19 mouse cellular contexts compared by ENCODE assay signal in genomic region chr10:39065449-39065848, GRCm38 (mm10).
DNase-seq lines count a peak whose midpoint lies in the region; ATAC-seq and TF ChIP-seq lines count a peak whose summit lies in the region.
"Had no signal": no experiment of that assay in that cellular context is flagged by ENCODE, and none has a peak within 500 bp of the region (broad histone marks: within the 10 kb centered on the region; RNA-seq: fewer than 3 reads in every experiment).

No protein-coding gene starts in this region.

- no peak overlapping the region for H3K9ac ChIP-seq in intestine, embryonic 15.5 days
- H3K9ac ChIP-seq: embryonic facial prominence, embryonic 13.5 days; forebrain, embryonic 12.5 days; forebrain, embryonic 15.5 days; hindbrain, embryonic 12.5 days; hindbrain, embryonic 15.5 days had no signal

- DNase-seq in layer of hippocampus, adult 11-12 months (ENCODE audit: low spot score), result peak; percentile 11
- DNase-seq in layer of hippocampus, postnatal 14 days (ENCODE audit: low spot score in 2 of 2), result no peak
- peak; percentile 11 for DNase-seq in ES-CJ7 (ENCODE audit: low read depth, low spot score)
- peak; percentile 12 for DNase-seq in R1 (ENCODE audit: low read depth, low spot score)
- DNase-seq in lung, adult 2 months, result no peak
- DNase-seq: cerebellum, adult 11-12 months; cerebellum, adult 8-10 months; cerebellum, postnatal 36 days had no signal

- TF ChIP-seq CTCF in lung, adult 2 months (IDR thresholded peaks at IDR 0.05; ENCODE audit: insufficient read depth, low read length), result no peak

- no peaks in the 10 kb centered on the region for H3K4me1 ChIP-seq in lung, adult 2 months (ENCODE audit: control insufficient read depth, insufficient read depth, low read length)
- no peaks in the 10 kb centered on the region for H3K4me1 ChIP-seq in intestine, embryonic 15.5 days (replicated peaks)
- H3K4me1 ChIP-seq: embryonic facial prominence, embryonic 10.5 days; embryonic facial prominence, embryonic 13.5 days; forebrain, embryonic 12.5 days; forebrain, embryonic 15.5 days; hindbrain, embryonic 12.5 days; hindbrain, embryonic 15.5 days had no signal

- H3K9me3 ChIP-seq in intestine, embryonic 15.5 days, result no peaks in the 10 kb centered on the region
- H3K9me3 ChIP-seq: embryonic facial prominence, embryonic 10.5 days; embryonic facial prominence, embryonic 13.5 days; forebrain, embryonic 12.5 days; forebrain, embryonic 15.5 days; hindbrain, embryonic 12.5 days; hindbrain, embryonic 15.5 days had no signal

- H3K27me3 ChIP-seq in intestine, embryonic 15.5 days (replicated peaks), result no peaks in the 10 kb centered on the region
- H3K27me3 ChIP-seq: embryonic facial prominence, embryonic 13.5 days; forebrain, embryonic 12.5 days; forebrain, embryonic 15.5 days; hindbrain, embryonic 12.5 days; hindbrain, embryonic 15.5 days had no signal

- H3K4me3 ChIP-seq in lung, adult 2 months (replicated peaks; ENCODE audit: extremely low read depth, low read depth, low read length), result no peak overlapping the region
- no peak overlapping the region for H3K4me3 ChIP-seq in intestine, embryonic 15.5 days (replicated peaks)
- H3K4me3 ChIP-seq: embryonic facial prominence, embryonic 10.5 days; embryonic facial prominence, embryonic 13.5 days; erythroblast, embryonic 14.5 days; forebrain, embryonic 12.5 days; forebrain, embryonic 15.5 days; gastrocnemius, adult 2 months; hindbrain, embryonic 12.5 days; hindbrain, embryonic 15.5 days had no signal

- H3K27ac ChIP-seq in intestine, embryonic 15.5 days, result no peak overlapping the region
- H3K27ac ChIP-seq: embryonic facial prominence, embryonic 10.5 days; embryonic facial prominence, embryonic 13.5 days; forebrain, embryonic 12.5 days; forebrain, embryonic 15.5 days; gastrocnemius, adult 2 months; hindbrain, embryonic 12.5 days; hindbrain, embryonic 15.5 days had no signal

- WGBS in lung, adult 2 months, result 70% methylated on average over 3 of the region's 3 CpGs
- whole genome bisulfite sequencing in intestine, embryonic 15.5 days, result 63% methylated on average over 3 of the region's 3 CpGs

- H3K36me3 ChIP-seq in intestine, embryonic 15.5 days, result no peaks in the 10 kb centered on the region; the same call in 1 of the 2 replicates
- H3K36me3 ChIP-seq: embryonic facial prominence, embryonic 10.5 days; forebrain, embryonic 12.5 days; forebrain, embryonic 15.5 days; hindbrain, embryonic 12.5 days; hindbrain, embryonic 15.5 days had no signal

- no peak overlapping the region for H3K4me2 ChIP-seq in intestine, embryonic 15.5 days (replicated peaks)
- H3K4me2 ChIP-seq: embryonic facial prominence, embryonic 13.5 days; forebrain, embryonic 12.5 days; forebrain, embryonic 15.5 days; heart, embryonic 11.5 days; hindbrain, embryonic 12.5 days; hindbrain, embryonic 15.5 days had no signal

- no peak for ATAC-seq in intestine, embryonic 15.5 days
- ATAC-seq: CD4-positive, CD25-positive, alpha-beta regulatory T cell, adult 4 months; forebrain, embryonic 15.5 days had no signal

- TF ChIP-seq POLR2A in lung, adult 2 months (IDR thresholded peaks at IDR 0.05; ENCODE audit: borderline replicate concordance, extremely low read depth, low read depth, low read length), result no peak

Comparison
In these comparisons a context has a peak if more than half of its experiments do, and no peak if none do; other contexts are left out.
1. DNase-seq: peak in layer of hippocampus, adult 11-12 months (single experiment), ES-CJ7 (single experiment) and R1 (single experiment); none in layer of hippocampus, postnatal 14 days (0 of 2) and lung, adult 2 months (single experiment).